Mouse (Mus musculus): ENCODE measurements around the gene Gpr85.

The Gpr85 gene

DNA sequence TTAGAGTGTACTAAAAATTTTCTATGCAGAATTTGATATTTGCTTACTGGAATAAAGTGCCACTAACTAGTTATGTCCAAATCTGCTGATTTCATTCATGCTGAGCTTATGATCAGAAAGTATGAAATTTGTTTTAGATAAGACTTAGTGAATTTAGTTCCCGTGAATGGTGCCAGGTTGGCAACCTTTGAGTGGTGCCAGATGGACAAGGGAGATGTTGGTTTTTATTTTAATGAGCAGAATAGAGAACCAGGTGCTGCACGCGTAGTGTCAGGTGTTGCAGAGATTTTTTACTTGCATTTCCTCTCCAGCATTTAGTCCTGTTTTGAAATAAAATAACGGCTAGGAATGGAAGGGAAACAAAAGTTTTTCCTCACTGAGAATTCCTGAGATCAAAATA lies 27.6 kb downstream of the Gpr85 start:
- DNase-seq, result no peak

DNA sequence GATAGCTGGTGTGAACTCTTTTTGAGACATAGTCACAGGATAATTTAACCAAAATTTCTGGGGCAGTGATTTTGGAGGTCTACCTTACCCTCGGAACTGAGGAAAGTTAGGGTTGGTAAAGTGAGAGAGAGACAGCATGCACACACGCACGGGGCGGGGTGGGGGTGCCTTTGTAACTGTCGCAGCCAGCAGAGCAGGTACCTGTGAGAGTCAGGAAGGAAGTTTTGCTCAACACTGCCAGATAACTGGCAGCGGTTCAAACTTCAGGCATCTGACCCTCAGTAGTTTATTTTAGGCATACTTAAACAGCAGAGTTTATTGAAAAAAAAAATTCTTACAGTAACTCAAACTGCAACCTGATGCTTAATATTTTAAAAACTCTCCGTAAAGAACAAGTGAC lies 39.7 kb downstream of the Gpr85 start:
- DNase-seq, result peak; percentile 2 to 5

DNA sequence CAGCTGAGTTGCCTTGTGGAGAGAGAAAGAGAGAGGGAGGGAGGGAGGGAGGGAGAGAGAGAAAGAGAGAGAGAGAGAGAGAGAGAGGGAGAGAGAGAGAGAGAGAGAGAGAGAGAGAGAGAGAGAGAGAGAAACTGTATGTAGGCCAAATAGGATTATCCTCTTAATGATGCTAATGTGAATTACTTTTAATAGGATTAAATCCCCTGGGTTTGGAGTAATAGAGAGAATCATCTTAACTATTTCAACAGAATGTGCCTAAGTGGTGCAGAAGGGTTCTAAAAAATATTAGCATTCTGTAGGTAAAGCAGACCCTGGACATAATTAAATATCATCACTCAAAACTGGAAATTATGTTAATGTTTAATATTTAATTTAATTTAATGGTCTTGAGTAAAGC lies 42.4 kb downstream of the Gpr85 start:
- DNase-seq, result no peak

Data from thymus, postnatal 36 days (tissue).